Mouse (Mus musculus) forebrain, embryonic 12.5 days (tissue): ENCODE data around the gene Mob2. TPM values are rescaled to one million over a fixed set of nuclear protein-coding genes. Genes with fewer than 3 reads are reported as not detected.

ENCODE experiments used
- ATAC-seq: fragments of 200-750 bp; cut with Nextera tagmentation; 2 replicates; pipeline ENCODE4 v1.8.0; 2017; ENCODE audit warnings: moderate TSS enrichment; ENCODE audit not compliant: low FRiP score
- H3K27ac ChIP-seq: fragments of 300-500 bp; sonication (generic); 2 replicates; pipeline ENCODE4 v1.5.1; 2016; ENCODE audit warnings: mild to moderate bottlenecking
- H3K27me3 ChIP-seq: fragments of 300-500 bp; sonication (generic); 2 replicates; pipeline ENCODE4 v1.6.1; 2016; ENCODE audit warnings: mild to moderate bottlenecking
- H3K36me3 ChIP-seq: fragments of 300-500 bp; sonication (generic); replicated peaks from 2 replicates; pipeline ENCODE4 v1.6.1; 2016; ENCODE audit warnings: mild to moderate bottlenecking
- H3K4me1 ChIP-seq: fragments of 300-500 bp; sonication (generic); 2 replicates; pipeline ENCODE4 v1.6.1; 2016
- H3K4me2 ChIP-seq: fragments of 300-500 bp; sonication (generic); 2 replicates; pipeline ENCODE4 v1.6.1; 2016; ENCODE audit warnings: mild to moderate bottlenecking, moderate library complexity
- H3K4me3 ChIP-seq: fragments of 300-500 bp; sonication (generic); replicated peaks from 2 replicates; pipeline ENCODE4 v1.5.1; 2016; ENCODE audit warnings: mild to moderate bottlenecking
- H3K9ac ChIP-seq: fragments of 300-500 bp; sonication (generic); 2 replicates; pipeline ENCODE4 v1.6.1; 2016; ENCODE audit warnings: mild to moderate bottlenecking
- H3K9me3 ChIP-seq: fragments of 300-500 bp; sonication (generic); 2 replicates; pipeline ENCODE4 v1.6.1; 2016
- WGBS: fragments of 180-500 bp; shearing (Covaris S2); methylation state at CpG from one replicate; pipeline ENCODE4 v1.1.7; 2016; 5-methylcytosine and 5-hydroxymethylcytosine counted together
- polyA plus RNA-seq: library from polyadenylated mRNA; unstranded; fragments of >200 nt; fragmentation: Nextera tagmentation; extraction: Ambion mirVana; gene quantifications from 2 replicates; pipeline ENCODE4 v1.2.1, GENCODE M21; 2016

Gene Mob2
- polyA plus RNA-seq = 46.4 and 46.9 TPM in 2 replicates

DNA sequence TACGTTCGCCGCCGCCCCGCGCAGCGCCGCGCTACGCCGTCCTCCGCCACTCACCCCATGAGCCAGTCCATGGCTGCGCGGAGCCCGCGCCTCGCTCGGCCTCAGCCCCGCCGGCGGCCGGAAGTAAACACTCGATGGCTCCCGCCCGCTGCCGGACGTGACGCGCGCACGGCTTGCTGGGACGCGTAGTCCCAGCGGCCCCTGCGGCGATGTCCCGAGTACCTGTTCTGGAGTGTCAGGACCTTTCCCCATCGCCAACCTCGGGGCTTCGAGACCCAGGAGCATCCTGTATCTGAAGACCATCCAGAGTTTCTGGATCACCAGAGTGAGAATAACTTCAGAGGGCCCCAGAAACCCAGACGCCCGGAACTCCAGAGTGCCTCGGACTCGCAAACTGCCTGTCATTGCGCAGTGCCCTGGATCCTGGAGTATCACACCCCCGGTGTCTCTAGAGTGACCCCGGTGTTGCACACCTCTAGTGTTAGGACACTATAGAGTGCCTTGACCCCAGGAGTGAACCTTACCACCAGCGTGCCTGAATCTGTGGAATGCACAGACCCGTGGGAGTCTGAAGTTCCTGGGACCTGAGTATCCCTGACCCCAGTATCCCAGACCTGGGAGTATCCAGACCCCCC lies at the start of gene Mob2:
TSS of gene Mob2 (minus strand) at position 135 of the 635 bp plus-strand sequence.
- H3K4me1 ChIP-seq = peaks cover 18% of the 10 kb centered on the region
- WGBS = under 1% methylated on average over 48 of the region's 49 CpGs
- peak within 1 kb of the TSS; percentile 90 for H3K9ac ChIP-seq
- peaks cover 9% of the 10 kb centered on the region; the same call in 1 of the 2 replicates for H3K27me3 ChIP-seq
- no peaks in the 10 kb centered on the region for H3K9me3 ChIP-seq
- peak within 1 kb of the TSS; percentile 71 for H3K27ac ChIP-seq
- 0 out of 2 replicates have a peak, but pooled peaks cover 3% of the 10 kb centered on the region for H3K36me3 ChIP-seq
- peak within 1 kb of the TSS; percentile 97 for H3K4me2 ChIP-seq
- peak within 1 kb of the TSS; percentile 96 for H3K4me3 ChIP-seq
- ATAC-seq = peak; percentile 97

- Histone ChIP-seq H3K4me1 (no peaks in the 10 kb centered on the region), H3K27me3 (no peaks in the 10 kb centered on the region), H3K36me3 (no peaks in the 10 kb centered on the region), H3K4me2 (no peak overlapping the region), H3K9ac (no peak overlapping the region), H3K27ac (no peak overlapping the region), H3K4me3 (no peak overlapping the region), H3K9me3 (no peaks in the 10 kb centered on the region)
- no peak for ATAC-seq
- WGBS = 71% methylated on average over 5 of the region's 5 CpGs
Measured at GRCm38 (mm10) chr7:142104747-142105146, 43.9 kb upstream of the Mob2 start.

DNA sequence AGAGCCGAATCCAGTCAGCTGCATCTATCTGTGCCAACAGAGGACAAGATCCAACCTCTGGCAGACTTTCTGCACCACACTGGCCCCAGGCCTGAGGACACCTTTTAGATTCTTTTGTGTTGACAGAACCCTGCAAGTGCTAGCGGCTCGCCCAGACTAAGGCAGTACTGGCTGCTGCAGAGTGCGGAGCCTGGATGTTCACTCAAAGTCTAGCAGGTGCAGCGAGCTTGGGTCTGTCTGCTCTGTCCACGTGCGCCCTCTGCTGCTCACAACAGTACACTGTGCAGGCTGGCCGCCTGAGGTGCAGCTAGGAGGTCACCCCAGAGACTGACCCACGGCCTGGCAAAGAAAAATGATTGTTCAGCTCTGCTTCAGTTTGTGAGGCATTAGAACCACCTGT lies 36.9 kb upstream of the Mob2 start:
- Histone ChIP-seq H3K9ac (no peak overlapping the region), H3K4me3 (no peak overlapping the region), H3K4me1 (peaks cover 28% of the 10 kb centered on the region), H3K27ac (no peak overlapping the region), H3K9me3 (no peaks in the 10 kb centered on the region), H3K27me3 (peaks cover 26% of the 10 kb centered on the region), H3K4me2 (no peak overlapping the region), H3K36me3 (no peaks in the 10 kb centered on the region)
- ATAC-seq = peak; percentile 60
- 10% methylated on average over 9 of the region's 9 CpGs for WGBS

GRCm38 (mm10) chr7:142096701-142097100 lies 35.8 kb upstream of the Mob2 start:
- WGBS = 84% methylated on average over 4 of the region's 4 CpGs
- ATAC-seq = no peak
- H3K27me3 ChIP-seq = peaks cover 26% of the 10 kb centered on the region

DNA sequence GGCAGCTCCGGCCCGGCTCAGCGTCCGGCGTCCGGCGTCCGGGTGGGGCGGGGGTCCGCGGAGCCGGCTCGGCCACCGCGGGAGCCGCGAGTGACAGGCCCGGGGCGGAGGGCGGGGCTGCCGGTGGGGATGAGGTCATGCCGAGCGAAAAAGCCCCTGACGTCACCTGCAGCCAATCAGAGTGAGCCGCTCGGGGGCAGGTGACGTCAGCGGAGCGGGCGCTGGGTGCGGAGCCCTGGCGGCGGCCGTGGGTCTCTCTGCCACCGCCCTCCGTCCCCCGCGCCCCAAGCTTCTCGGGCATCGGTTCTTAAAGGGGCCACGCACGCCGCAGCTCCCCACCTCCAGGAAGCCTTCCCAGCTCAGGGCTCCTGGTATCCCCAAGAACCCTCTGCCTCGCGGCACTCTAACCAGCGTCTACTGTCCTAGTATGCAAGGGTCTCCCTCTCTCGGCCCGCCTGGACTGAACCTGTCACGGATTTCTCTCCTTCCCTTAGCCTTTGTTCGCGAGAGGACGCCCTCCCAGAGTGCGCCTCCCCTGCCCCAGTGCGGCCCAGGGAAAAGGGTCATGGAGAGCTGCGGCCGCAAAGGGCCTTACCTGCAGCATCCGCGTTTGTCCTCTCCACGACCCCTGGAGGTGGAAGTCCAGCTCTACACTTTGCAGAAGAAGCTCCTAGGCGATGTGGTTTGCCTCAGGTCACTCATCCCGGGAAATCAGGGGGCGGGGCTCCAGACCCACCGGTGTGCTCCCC lies 34.5 kb upstream of the Mob2 start, which contains the start of gene Dusp8:
TSS of gene Dusp8 (minus strand) at position 661 of the 749 bp plus-strand sequence.
- peaks cover 26% of the 10 kb centered on the region for H3K27me3 ChIP-seq
- WGBS = under 1% methylated on average over 61 of the region's 63 CpGs
- peak; percentile 90 for ATAC-seq

More at GRCm38 (mm10) chr7:142096701-142097100, 35.8 kb upstream of the Mob2 start:
- Histone ChIP-seq H3K9ac (no peak overlapping the region), H3K27ac (no peak overlapping the region), H3K4me1 (peaks cover 39% of the 10 kb centered on the region), H3K4me2 (no peak overlapping the region), H3K9me3 (no peaks in the 10 kb centered on the region), H3K36me3 (no peaks in the 10 kb centered on the region), H3K4me3 (no peak overlapping the region)

DNA sequence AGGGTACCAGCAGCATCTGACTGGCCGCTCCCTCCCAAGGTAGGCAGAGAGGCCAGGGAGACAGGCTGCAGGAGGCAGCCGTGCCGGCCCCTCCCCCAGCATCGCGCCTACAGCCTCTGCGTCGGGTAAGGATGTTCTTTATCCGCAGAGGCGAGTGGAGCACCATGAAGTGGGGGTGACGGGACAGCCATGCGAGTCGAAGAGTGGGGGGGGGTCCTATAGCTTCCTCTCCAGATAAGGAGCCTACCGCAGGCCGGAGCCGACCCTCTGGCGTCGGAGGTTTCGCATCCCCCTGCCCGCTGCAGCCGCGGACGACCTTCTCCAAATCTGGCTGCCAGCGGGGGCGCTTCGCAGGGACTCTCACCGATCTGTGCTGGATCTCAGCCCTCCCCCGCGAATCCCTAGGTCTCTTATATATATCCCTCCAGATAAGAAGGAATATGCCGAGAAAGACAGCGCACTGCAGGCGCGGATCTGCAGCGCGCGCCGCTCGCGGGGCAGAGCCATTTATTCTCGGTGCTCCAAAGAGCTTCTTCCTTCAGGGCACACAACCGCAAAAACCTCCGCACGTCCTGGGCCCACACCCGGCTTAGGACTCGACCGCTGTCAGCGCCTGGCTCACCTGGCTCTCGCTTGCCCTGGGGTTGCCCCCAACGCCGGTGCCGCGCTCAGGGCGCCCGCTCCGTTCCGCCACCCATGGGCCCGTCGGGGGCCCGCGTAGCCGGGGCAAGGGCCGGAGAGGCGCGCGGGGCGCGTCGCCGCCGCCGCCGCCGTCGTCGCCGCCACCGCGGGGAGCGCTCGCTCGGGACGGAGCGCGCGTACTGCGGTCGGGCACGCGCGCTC lies 33.7 kb upstream of the Mob2 start:
- no peaks in the 10 kb centered on the region for H3K9me3 ChIP-seq
- H3K36me3 ChIP-seq = no peaks in the 10 kb centered on the region
- H3K27ac ChIP-seq = peak overlapping the region; percentile 86
- ATAC-seq = peak; percentile 39
- H3K9ac ChIP-seq = peak overlapping the region; percentile 94
- H3K4me3 ChIP-seq = peak overlapping the region; percentile 90
- WGBS = under 1% methylated on average over 84 of the region's 89 CpGs
- peaks cover 26% of the 10 kb centered on the region for H3K27me3 ChIP-seq
- H3K4me1 ChIP-seq = peaks cover 61% of the 10 kb centered on the region
- peak overlapping the region; percentile 88 for H3K4me2 ChIP-seq

More for the DNA sequence above, 34.5 kb upstream of the Mob2 start, which contains the start of gene Dusp8:
- no peaks in the 10 kb centered on the region for H3K9me3 ChIP-seq
- no peaks in the 10 kb centered on the region for H3K36me3 ChIP-seq
- H3K9ac ChIP-seq = peak within 1 kb of the TSS; percentile 94
- peaks cover 52% of the 10 kb centered on the region for H3K4me1 ChIP-seq
- H3K4me3 ChIP-seq = peak within 1 kb of the TSS; percentile 90
- H3K4me2 ChIP-seq = peak within 1 kb of the TSS; percentile 88
- H3K27ac ChIP-seq = peak within 1 kb of the TSS; percentile 86

DNA sequence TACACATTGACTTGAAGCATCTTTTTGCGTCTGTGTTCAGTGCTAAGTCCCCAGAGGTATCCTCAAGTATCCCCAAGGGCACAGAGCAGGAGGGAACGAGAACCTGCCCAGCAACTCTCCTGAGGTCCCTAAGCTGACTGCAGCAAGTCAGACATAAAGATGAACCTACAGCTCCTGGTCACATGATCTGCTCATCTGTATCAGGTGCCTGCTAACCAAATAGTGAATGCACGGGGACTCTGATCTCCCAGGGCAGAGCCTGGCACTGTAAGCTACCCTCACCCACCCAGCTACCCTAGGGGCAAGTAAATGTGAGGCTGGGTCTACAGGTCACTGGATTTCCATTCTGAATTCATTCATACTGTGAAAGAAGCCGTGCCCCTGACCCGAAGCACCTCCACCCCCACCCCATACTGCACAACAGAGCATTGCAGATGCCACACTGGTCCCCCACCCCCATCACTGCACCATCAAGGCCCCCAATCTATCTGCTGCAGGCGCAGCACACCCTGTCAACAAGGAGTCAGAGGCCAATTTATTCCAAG lies 32.9 kb upstream of the Mob2 start:
- 22% methylated on average over 6 of the region's 6 CpGs for WGBS
- H3K4me1 ChIP-seq = peaks cover 68% of the 10 kb centered on the region

DNA sequence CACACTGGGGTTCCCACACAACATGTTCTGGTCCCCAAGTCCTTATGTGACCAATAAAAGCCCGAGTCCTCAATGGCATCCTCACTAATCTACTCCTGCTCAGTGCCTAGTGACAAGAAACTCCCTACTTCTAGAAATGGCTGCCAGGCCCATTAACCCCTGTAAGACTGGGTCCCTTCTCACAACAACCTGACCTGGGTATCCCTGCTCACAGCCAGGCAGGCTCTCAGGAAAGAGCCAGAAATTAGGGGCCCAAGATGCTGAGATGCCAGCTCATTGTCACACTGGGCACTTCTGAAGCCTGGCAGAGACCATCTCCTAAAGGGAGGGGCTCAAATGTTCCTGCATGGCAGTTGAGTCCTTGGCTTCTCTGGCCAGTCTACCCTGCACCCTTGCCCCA lies 32.1 kb upstream of the Mob2 start:
- Histone ChIP-seq H3K9ac (peak overlapping the region; percentile 94), H3K27ac (peak overlapping the region; percentile 84; the same call in 1 of the 2 replicates), H3K4me2 (peak overlapping the region; percentile 88), H3K27me3 (peaks cover 26% of the 10 kb centered on the region), H3K4me1 (peaks cover 76% of the 10 kb centered on the region), H3K9me3 (no peaks in the 10 kb centered on the region), H3K36me3 (peaks cover 3% of the 10 kb centered on the region; the same call in 1 of the 2 replicates), H3K4me3 (peak overlapping the region; percentile 90)
- no peak for ATAC-seq
- 75% methylated on average over 1 of the region's 1 CpGs for WGBS

More for the DNA sequence above, 32.9 kb upstream of the Mob2 start:
- H3K36me3 ChIP-seq = no peaks in the 10 kb centered on the region
- ATAC-seq = no peak
- H3K4me3 ChIP-seq = peak overlapping the region; percentile 90
- peaks cover 26% of the 10 kb centered on the region for H3K27me3 ChIP-seq
- H3K27ac ChIP-seq = peak overlapping the region; percentile 86
- H3K9me3 ChIP-seq = no peaks in the 10 kb centered on the region
- peak overlapping the region; percentile 88 for H3K4me2 ChIP-seq
- peak overlapping the region; percentile 94 for H3K9ac ChIP-seq

DNA sequence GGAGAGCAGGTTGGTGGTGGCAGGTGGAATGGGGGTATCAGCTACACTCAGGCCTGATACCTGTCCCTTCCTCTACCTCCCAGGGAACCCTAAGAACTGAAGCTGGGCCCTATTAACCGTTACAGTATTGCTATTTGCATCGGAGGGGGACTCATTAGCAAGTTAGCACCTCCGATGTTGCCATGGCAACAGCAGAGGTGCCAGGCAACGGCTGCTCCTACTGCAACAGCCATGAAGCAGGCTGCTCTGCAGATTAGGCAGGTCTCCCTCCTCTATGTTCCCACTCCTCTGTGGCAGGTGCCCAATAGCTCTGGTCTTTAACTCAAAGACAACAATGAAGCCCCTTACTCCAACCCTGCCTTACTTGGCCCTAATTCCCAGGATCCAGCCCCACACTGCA lies 31.0 kb upstream of the Mob2 start:
- Histone ChIP-seq H3K9ac (peak overlapping the region; percentile 94), H3K9me3 (no peaks in the 10 kb centered on the region), H3K4me3 (peak overlapping the region; percentile 90), H3K27ac (peak overlapping the region; percentile 84), H3K4me2 (peak overlapping the region; percentile 88), H3K36me3 (peaks cover 15% of the 10 kb centered on the region), H3K27me3 (peaks cover 18% of the 10 kb centered on the region), H3K4me1 (peaks cover 75% of the 10 kb centered on the region)
- WGBS = 1% methylated on average over 4 of the region's 4 CpGs
- ATAC-seq = no peak; the same call in 1 of the 2 replicates

DNA sequence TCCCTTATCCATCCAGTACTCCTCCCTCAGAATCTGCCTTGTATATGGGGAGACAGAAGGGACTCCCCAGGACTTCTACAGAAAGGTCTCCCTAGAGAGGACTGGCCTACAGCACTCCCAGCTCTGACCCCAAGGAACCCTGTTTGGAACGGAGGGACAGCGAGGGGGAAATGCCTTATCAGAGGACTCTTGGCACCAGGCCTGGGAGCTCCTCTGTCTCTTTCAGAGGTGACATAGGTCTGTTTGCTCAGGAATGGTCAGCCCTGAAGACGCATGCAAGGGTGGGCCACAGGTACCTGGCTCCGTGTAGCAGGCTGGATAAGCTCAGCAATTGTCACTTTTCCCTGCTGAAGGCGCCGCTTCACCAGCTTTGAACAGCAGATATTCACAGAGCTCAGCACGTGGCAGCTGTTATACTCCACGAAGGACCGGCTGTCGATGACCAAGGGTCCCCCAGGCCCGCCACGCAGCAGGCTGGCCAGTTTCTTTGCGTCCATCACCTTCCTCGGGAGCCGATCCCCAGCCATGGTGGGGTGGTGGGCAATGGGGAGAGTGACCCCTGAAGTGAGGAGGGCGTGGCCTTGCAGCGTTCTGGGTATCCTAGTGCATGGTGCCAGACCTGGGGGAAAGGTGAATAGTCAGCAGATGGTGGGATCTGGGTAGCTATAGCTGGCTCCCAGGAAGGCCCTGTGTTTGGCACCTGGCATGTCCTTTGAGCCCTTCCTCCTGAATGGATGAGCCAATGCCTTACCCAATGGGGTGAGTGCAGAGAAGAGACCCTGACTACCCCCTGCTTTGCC lies 29.0 kb upstream of the Mob2 start:
- Histone ChIP-seq H3K27ac (peak overlapping the region; percentile 84), H3K9ac (peak overlapping the region; percentile 13), H3K4me3 (no peak overlapping the region), H3K4me1 (peaks cover 67% of the 10 kb centered on the region), H3K9me3 (no peaks in the 10 kb centered on the region), H3K4me2 (peak overlapping the region; percentile 88), H3K27me3 (peaks cover 18% of the 10 kb centered on the region), H3K36me3 (peaks cover 35% of the 10 kb centered on the region)
- no peak for ATAC-seq
- 56% methylated on average over 17 of the region's 17 CpGs for WGBS

DNA sequence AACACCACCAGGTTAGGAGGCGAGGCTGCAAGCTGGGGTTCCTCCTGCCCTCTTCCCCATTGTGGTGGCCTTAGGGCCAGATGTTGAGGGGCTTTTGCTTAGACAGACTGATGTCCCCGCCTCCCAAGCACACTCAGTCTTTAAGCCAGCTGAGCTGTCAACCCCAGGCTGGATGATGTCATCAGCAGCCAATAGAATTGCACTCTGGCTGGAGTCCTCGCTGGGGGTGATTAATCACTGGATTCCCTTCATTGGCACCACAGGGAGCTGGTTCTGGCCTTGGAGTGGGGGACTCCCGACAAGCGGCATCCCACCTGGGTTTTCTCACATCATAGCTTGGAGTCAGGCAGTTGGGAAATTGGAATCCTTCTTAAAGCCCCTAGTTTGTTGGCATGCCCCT lies 28.0 kb upstream of the Mob2 start:
- H3K27me3 ChIP-seq = peaks cover 23% of the 10 kb centered on the region
- no peaks in the 10 kb centered on the region for H3K9me3 ChIP-seq
- H3K9ac ChIP-seq = peak overlapping the region; percentile 17; the same call in 1 of the 2 replicates
- ATAC-seq = peak; percentile 80
- peaks cover 44% of the 10 kb centered on the region for H3K36me3 ChIP-seq
- 3% methylated on average over 5 of the region's 5 CpGs for WGBS
- H3K4me2 ChIP-seq = peak overlapping the region; percentile 26
- no peak overlapping the region for H3K4me3 ChIP-seq
- peaks cover 70% of the 10 kb centered on the region for H3K4me1 ChIP-seq
- H3K27ac ChIP-seq = peak overlapping the region; percentile 84
